Mouse (Mus musculus) left cerebral cortex, postnatal 25 days (tissue): ENCODE results near the gene 4931423N10Rik. TPM values are rescaled to one million over a fixed set of nuclear protein-coding genes. Genes with fewer than 3 reads are reported as not detected.
"Not testable (repeated sequence)": the region's sequence is repeated elsewhere in the genome, so short reads cannot be mapped to it uniquely, and the experiment has no call there.

Experiments
- DNase-seq, 2 experiments: peaks; one replicate each; pipeline ENCODE4 v3.0.0; 2022; ENCODE audit warnings: low spot score in 2 of 2, mixed read lengths in 1 of 2
- intact Hi-C: fragments of 180-260 bp; cut with DNase I; formaldehyde crosslinking; loops from one replicate; pipeline ENCODE4 v1.15.1; 2025
- total RNA-seq, 2 experiments: library from RNA; stranded (reverse); gene quantifications; 2 replicates each; pipeline ENCODE4 v1.2.3; 2021

4931423N10Rik gene
- total RNA-seq: under 1 TPM; 0.23 to 0.25 TPM

DNA sequence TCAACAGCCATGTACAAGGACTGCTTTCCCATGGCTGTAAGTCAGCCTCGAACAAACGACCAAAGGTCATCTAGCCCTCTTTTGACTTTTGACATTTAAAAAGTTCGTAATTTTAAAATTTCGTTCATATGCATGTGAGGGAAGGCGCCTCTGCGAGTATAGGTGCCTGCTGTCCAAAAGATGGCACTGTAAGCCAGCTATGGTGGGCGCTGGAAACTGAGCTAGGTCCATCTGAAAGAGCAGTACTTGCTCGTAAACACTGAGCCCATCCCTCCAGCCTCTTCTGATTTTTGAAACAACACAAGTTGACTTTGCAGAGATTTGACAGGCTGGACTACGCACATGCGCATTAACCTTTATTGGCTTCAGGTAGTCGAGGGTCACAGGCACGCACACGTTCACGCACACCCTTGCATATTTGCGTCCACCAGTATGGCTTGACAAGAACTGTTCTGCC lies at the start of gene 4931423N10Rik:
Gene 4931423N10Rik (plus strand): TSS at position 407 of the 457 bp plus-strand sequence.
- intact Hi-C loops: no loop called here
- peak in 1 of 2 experiments; percentile 14 for DNase-seq

DNA sequence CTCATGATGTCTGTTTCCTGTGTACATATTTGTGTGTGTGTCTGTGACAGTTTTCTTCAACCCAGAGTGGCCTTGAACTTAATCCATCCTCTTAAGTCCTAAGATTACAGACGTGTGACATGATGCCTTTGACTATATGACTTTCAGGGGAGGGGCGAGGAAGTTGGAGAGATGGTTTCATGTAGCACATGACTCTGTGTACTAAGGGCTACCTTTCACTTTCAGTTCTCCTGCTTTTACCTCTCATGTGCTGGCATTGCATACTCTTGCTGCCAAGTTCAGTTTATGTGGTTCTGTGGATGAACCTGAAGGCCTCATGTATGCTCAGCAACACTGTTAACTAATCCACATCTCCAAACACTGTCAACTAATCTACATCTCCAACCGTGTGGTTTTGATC lies 35.0 kb upstream of the 4931423N10Rik start:
- DNase-seq: no peak
- intact Hi-C loops: no loop called here

DNA sequence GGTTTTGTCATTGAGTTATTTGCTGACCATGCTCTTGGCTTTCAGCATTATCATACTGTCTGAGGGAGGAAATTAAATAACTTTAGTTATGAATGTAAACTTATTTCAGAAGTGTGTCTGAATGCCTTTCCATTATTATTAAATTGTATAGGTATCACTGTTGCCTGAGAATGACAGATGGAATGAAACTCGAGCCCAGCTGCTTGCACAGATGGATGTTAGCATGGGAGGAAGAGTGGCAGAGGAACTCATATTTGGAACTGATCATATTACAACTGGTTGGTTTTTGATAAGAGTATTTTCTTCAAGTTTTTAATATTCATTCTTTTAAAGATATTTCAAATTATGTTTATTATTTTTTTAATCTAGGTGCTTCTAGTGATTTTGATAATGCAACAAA lies 12.9 kb upstream of the 4931423N10Rik start:
- intact Hi-C loops: loop anchor here (10.0 kb wide), 1 partner anchor 320 kb away; no protein-coding TSS in a partner anchor
- no peak for DNase-seq

DNA sequence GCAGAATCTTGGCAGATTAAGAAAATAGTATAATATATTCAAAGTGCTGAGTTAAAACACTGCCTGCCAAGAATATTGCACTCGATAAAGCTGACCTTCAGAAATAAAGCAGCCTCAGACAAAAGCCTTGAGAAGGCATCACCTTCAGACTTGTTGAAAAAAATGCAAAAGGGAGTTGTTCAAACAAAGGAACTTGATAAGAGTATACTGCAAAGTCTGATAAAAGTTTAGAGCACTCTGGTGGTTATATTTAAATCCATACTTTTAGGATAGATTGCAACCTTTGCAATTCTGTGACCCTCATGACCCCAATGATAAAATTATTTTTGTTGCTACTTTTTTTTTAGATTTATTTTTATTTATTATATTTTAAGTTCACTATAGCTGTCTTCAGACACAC lies 6.2 kb upstream of the 4931423N10Rik start:
- no peak for DNase-seq
- intact Hi-C loops: no loop called here

DNA sequence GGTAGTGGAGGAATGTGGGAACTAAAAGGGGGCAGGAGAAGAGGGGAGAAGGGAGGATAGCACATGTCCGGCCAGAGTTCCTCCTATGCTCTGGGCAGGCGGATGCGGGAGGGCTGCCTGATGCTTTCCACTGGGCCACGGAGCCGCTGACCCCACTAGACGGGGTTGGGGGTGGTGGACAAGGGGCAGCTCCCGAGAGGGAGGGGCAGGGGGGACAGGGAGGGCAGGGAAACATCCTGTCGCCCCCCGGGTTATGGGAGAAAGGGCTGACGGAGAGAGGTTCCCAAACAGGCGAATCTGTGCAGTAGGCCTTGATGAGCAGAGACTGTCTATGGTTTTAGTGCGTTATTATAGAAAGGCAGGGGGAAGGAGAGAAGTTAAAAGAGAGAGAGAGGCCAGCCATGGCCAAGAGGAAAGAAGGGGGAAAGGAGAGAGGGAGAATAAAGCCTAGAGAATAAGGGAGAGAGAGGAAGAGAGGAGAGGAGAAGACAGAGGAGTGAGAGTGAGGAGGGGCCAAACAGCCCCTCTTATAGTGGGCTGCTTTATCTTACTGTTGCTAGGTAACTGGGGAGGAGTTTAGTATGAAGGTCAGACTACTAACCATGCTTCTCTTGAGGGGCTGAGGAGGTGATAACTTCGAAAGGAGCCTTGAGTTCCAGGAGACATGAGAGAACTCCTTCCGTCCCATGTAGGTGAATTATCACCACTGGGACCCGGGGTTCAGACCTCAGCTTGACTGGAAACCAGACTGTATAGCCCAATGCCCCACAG lies 4.2 kb upstream of the 4931423N10Rik start:
- DNase-seq: no peak
- intact Hi-C loops: no loop called here

DNA sequence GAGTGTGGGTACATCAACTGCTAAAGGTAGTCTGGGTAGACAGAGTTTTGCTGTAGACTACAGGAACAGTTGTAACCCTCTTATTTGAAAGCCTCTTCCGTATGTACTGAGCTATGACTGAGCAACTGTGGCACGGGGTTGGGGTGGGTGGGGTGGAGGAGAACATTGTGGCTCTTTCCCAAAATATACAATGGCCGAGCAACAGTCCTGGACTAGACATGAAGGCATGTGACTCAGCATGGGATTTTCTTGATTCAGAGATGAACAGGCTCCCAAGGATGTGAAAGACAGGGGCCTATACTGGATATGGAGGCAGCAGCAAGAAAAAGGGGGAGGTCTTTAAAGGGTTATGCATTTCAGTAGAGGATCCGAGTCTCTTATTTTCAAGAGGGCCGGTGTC lies 6.4 kb downstream of the 4931423N10Rik start:
- intact Hi-C loops: no loop called here
- DNase-seq: no peak

DNA sequence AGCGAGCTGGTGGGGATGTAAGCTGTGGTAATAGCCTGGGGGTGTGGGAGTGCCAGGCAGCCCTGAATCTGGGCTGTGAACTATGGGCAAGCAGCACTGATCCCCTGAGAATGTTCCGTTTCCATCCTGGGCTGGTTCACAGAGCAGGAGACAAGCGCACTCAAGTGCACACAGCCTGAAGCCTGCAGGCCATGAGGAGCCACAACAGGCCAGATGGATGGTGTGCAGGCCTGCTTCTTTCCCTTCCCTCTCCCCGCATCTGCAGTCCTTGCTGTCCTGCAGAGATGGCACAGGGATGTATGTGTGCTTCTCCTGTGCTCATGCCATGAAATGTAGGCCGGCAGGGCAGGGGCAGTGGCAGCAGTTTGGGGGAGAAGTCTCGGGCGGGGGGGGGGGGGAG lies 17.9 kb downstream of the 4931423N10Rik start:
- DNase-seq: no peak
- intact Hi-C loops: no loop called here

DNA sequence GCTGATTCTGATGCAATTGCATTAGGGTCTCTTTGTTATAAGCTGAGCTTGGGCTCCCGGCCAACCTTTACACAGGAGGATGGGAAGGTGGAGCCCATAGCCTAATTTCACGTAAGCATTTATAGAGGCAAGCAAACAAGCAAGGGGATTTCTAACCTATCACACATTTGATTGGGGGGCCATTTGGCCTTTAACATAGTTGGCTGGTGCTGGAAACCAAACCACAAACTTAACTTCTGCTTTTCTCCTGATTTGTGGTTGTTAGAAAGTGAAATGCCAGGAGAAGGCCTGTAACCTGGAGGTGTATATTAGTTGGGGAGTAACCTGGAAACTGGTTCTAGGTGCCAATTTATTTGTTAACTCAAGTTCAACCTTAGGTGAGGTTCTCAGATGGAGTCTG lies 21.2 kb downstream of the 4931423N10Rik start:
- DNase-seq: no peak
- intact Hi-C loops: no loop called here

DNA sequence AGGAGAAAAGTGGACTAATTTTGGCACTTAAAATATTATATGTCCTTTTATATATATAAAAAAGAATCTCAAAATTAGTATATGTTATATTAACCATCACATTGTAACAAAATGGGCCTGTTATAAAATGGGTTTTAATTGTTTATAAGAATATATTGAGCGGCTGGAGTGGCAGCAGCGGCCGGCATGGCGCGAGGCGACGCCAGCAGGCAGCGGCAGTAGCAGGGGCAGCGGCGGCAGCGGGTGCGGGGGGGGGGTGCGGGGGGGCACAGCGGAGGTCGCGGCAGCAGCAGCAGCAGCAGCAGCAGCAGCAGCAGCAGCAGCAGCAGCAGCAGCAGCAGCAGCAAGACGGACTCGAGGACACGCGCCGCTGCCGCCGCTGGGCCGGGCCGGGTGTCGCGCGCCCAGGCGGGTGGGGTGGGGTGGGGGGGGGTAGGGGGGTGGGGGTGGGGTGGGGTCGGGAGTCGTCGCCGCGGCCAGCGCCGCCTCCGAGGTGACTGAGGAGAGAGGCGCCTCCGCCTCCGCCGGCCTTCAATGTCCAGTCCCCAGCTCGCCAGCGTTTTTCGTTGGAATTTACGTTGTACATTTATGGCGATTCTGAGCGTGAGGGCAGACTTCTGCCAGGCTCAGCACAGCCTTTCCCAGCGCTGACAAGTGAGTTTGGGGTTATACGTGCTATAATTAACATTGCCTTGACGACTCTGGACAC lies 26.9 kb downstream of the 4931423N10Rik start:
- intact Hi-C loops: no loop called here
- no peak for DNase-seq

DNA sequence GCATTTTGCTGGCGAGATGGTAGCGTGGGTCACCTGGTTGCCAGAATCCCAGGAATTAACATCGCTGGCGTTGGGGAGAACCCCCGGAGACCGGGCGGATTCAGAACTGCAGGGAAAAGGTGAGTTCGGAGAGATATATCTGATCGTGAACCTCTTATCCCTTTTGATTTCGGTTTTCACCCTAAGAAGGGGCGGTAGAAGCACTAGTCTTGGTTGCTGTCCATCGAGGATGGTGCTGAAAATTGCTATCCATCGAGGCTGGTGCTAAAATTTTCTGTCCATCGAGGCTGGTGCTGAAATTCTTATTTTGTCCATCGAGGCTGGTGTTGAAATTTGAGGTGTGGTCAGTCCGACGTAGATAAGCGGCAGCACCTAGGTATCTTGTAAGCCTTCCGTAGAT lies 83.7 kb downstream of the 4931423N10Rik start:
- DNase-seq, intact Hi-C loops: not testable (repeated sequence)

DNA sequence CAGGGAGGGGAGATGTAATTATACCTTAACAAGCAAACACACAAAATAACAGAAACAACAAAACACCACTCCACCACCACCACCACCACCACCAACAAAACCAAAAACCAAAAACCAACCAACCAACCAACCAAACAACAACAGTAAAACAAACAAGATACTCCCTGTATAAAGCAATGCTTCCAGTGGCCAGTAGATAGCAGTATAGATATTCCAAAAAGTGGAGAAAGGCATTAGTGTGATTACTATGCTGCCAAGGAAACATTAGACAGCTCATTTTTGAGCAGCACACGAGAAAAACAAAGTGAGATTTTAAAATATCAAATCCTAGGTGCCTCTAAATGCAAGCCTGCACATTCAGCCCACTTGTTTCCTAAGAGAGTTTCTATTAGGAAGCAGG lies 107.6 kb downstream of the 4931423N10Rik start:
- DNase-seq: peak in 1 of 2 experiments; percentile 10
- intact Hi-C loops: loop anchor here (10.0 kb wide), 2 partner anchors 270 to 1250 kb away; no protein-coding TSS in a partner anchor

Other genes with a start within 250 kb of the 4931423N10Rik start
- 100 to 1,000 TPM; 132 to 140 TPM for gene Abi1, start 167.2 kb upstream of the 4931423N10Rik start, total RNA-seq
- 10 to 100 TPM; 74.5 to 75.5 TPM for gene Acbd5, start 139.3 kb upstream of the 4931423N10Rik start, total RNA-seq
- under 1 TPM; 0.69 to 0.89 TPM for gene Mastl, start 51.5 kb upstream of the 4931423N10Rik start, total RNA-seq
- gene Yme1l1, start 51.1 kb upstream of the 4931423N10Rik start, total RNA-seq: 10 to 100 TPM; 90.2 to 91.7 TPM
- gene Nxph2, start 113.8 kb downstream of the 4931423N10Rik start, total RNA-seq: 1 to 10 TPM; 2.9 to 3.1 TPM